ENCODE assay signal across 12 mouse cellular contexts in genomic region chr19:44517996-44518768, GRCm38 (mm10). TPM values are rescaled to one million over a fixed set of nuclear protein-coding genes. Genes with fewer than 3 reads are reported as not detected.
DNase-seq lines count a peak whose midpoint lies in the region; ATAC-seq and TF ChIP-seq lines count a peak whose summit lies in the region.
"Had no signal": no experiment of that assay in that cellular context is flagged by ENCODE, and none has a peak within 500 bp of the region (broad histone marks: within the 10 kb centered on the region; RNA-seq: fewer than 3 reads in every experiment).

No protein-coding gene starts in this region.

- peak; percentile 24; the same call in 1 of the 2 replicates for TF ChIP-seq CTCF in liver, embryonic 14.5 days (IDR thresholded peaks at IDR 0.05; ENCODE audit: low read depth)

- peaks cover 34% of the 10 kb centered on the region for H3K4me1 ChIP-seq in forebrain, embryonic 12.5 days
- H3K4me1 ChIP-seq in forebrain, embryonic 16.5 days (replicated peaks; ENCODE audit: control insufficient read depth, insufficient read depth, low read length): peaks cover 4% of the 10 kb centered on the region
- H3K4me1 ChIP-seq in liver, embryonic 14.5 days (replicated peaks; ENCODE audit: control insufficient read depth in 2 of 2, insufficient read depth in 2 of 2, low read length in 1 of 2): no peaks in the 10 kb centered on the region
- H3K4me1 ChIP-seq in liver, embryonic 12.5 days: no peaks in the 10 kb centered on the region
- H3K4me1 ChIP-seq: megakaryocyte, embryonic 14.5 days had no signal

- H3K4me2 ChIP-seq in forebrain, embryonic 12.5 days: no peak overlapping the region
- no peak overlapping the region for H3K4me2 ChIP-seq in forebrain, embryonic 16.5 days (ENCODE audit: low read length)
- H3K4me2 ChIP-seq in liver, embryonic 14.5 days (ENCODE audit: low read depth): no peak overlapping the region
- no peak overlapping the region for H3K4me2 ChIP-seq in liver, embryonic 12.5 days
- H3K4me2 ChIP-seq: heart, embryonic 15.5 days; limb, embryonic 13.5 days had no signal

- no peak for DNase-seq in liver, embryonic 14.5 days (ENCODE audit: low read depth in 3 of 3, low spot score in 3 of 3)
- peak; percentile 87 for DNase-seq in ZHBTc4 (ENCODE audit: low read depth, low spot score)
- DNase-seq in thymus, adult 18-20 months: peak; percentile 44 to 46
- DNase-seq in frontal cortex, postnatal 10 days (ENCODE audit: low spot score in 2 of 2): no peak
- no peak for DNase-seq in layer of hippocampus, postnatal 25 days (ENCODE audit: extremely low spot score in 1 of 2, low spot score in 1 of 2)

- TF ChIP-seq EP300 in liver, embryonic 14.5 days (IDR thresholded peaks at IDR 0.05; ENCODE audit: low read depth): no peak

- H3K27ac ChIP-seq in forebrain, embryonic 12.5 days: peak overlapping the region; percentile 46; the same call in 1 of the 2 replicates
- no peak overlapping the region for H3K27ac ChIP-seq in forebrain, embryonic 16.5 days (ENCODE audit: low read length)
- no peak overlapping the region for H3K27ac ChIP-seq in liver, embryonic 14.5 days
- no peak overlapping the region for H3K27ac ChIP-seq in liver, embryonic 12.5 days
- H3K27ac ChIP-seq: heart, embryonic 15.5 days; limb, embryonic 13.5 days had no signal

- peaks cover 89% of the 10 kb centered on the region for H3K27me3 ChIP-seq in forebrain, embryonic 12.5 days
- H3K27me3 ChIP-seq in forebrain, embryonic 16.5 days (replicated peaks; ENCODE audit: control insufficient read depth, insufficient read depth, low read length): peaks cover 70% of the 10 kb centered on the region
- peaks cover 18% of the 10 kb centered on the region for H3K27me3 ChIP-seq in liver, embryonic 14.5 days (ENCODE audit: control insufficient read depth, insufficient read depth, low read length)
- H3K27me3 ChIP-seq in liver, embryonic 12.5 days (replicated peaks): peaks cover 62% of the 10 kb centered on the region

- no peak overlapping the region for H3K4me3 ChIP-seq in forebrain, embryonic 12.5 days (replicated peaks)
- no peak overlapping the region for H3K4me3 ChIP-seq in forebrain, embryonic 16.5 days (replicated peaks; ENCODE audit: low read length)
- no peak overlapping the region for H3K4me3 ChIP-seq in liver, embryonic 14.5 days (ENCODE audit: insufficient read depth in 1 of 2, low read depth in 2 of 2, low read length in 2 of 2)
- no peak overlapping the region for H3K4me3 ChIP-seq in liver, embryonic 12.5 days
- H3K4me3 ChIP-seq: heart, embryonic 15.5 days; limb, embryonic 13.5 days; megakaryocyte, embryonic 14.5 days had no signal

- H3K36me3 ChIP-seq in forebrain, embryonic 12.5 days (replicated peaks): no peaks in the 10 kb centered on the region
- no peaks in the 10 kb centered on the region for H3K36me3 ChIP-seq in forebrain, embryonic 16.5 days (ENCODE audit: control insufficient read depth, insufficient read depth)
- no peaks in the 10 kb centered on the region for H3K36me3 ChIP-seq in liver, embryonic 14.5 days (replicated peaks; ENCODE audit: control insufficient read depth, insufficient read depth, low read depth)
- H3K36me3 ChIP-seq in liver, embryonic 12.5 days: no peaks in the 10 kb centered on the region
- H3K36me3 ChIP-seq: heart, embryonic 15.5 days; limb, embryonic 13.5 days had no signal

- WGBS in forebrain, embryonic 12.5 days: 36% methylated on average over 12 of the region's 12 CpGs
- 38% methylated on average over 12 of the region's 12 CpGs for WGBS in forebrain, embryonic 16.5 days
- 55% methylated on average over 12 of the region's 12 CpGs for WGBS in liver, embryonic 14.5 days (ENCODE audit: insufficient replicate concordance)
- 52% methylated on average over 12 of the region's 12 CpGs for WGBS in liver, embryonic 12.5 days (ENCODE audit: insufficient replicate concordance)

- H3K9me3 ChIP-seq in forebrain, embryonic 12.5 days: no peaks in the 10 kb centered on the region
- H3K9me3 ChIP-seq in forebrain, embryonic 16.5 days (ENCODE audit: control insufficient read depth, low read length): no peaks in the 10 kb centered on the region
- H3K9me3 ChIP-seq in liver, embryonic 14.5 days (ENCODE audit: control insufficient read depth, low read length): no peaks in the 10 kb centered on the region
- no peaks in the 10 kb centered on the region for H3K9me3 ChIP-seq in liver, embryonic 12.5 days (replicated peaks)
- H3K9me3 ChIP-seq: heart, embryonic 15.5 days; limb, embryonic 13.5 days; megakaryocyte, embryonic 14.5 days had no signal

- H3K9ac ChIP-seq in forebrain, embryonic 12.5 days: no peak overlapping the region
- no peak overlapping the region for H3K9ac ChIP-seq in forebrain, embryonic 16.5 days (replicated peaks; ENCODE audit: low read depth, low read length)
- H3K9ac ChIP-seq in liver, embryonic 14.5 days (replicated peaks): no peak overlapping the region
- H3K9ac ChIP-seq in liver, embryonic 12.5 days: no peak overlapping the region
- H3K9ac ChIP-seq: heart, embryonic 15.5 days; limb, embryonic 13.5 days had no signal

- no peak for ATAC-seq in forebrain, embryonic 12.5 days (ENCODE audit: low FRiP score)
- no peak for ATAC-seq in forebrain, embryonic 16.5 days
- ATAC-seq in liver, embryonic 14.5 days (ENCODE audit: insufficient read depth): no peak
- no peak for ATAC-seq in liver, embryonic 12.5 days

RNA-seq across cellular contexts. Expression of gene Wnt8b, which starts 24.9 kb away (rescaled TPM):
- polyA plus RNA-seq in forebrain, embryonic 12.5 days (2016; fragmentation: Nextera tagmentation; extraction: Ambion mirVana): 24.4 and 36.8 TPM in 2 replicates
- polyA plus RNA-seq in forebrain, embryonic 16.5 days (2015; fragmentation: Nextera tagmentation; extraction: Ambion mirVana): 1.6 and 2.0 TPM in 2 replicates
- polyA plus RNA-seq in liver, embryonic 14.5 days (2012; rRNA removed): not detected in 2 replicates
- polyA plus RNA-seq in liver, embryonic 14.5 days (2014; fragmentation: Nextera tagmentation; extraction: Ambion mirVana): not detected in 2 replicates
- not detected in 2 replicates for polyA plus RNA-seq in liver, embryonic 12.5 days (2016; fragmentation: Nextera tagmentation; extraction: Ambion mirVana)
- under 1 TPM in 1 of 2 experiments, not detected in 1; 0.09 TPM for total RNA-seq in layer of hippocampus, postnatal 25 days (2021)
- polyA plus RNA-seq: heart, embryonic 15.5 days had no signal

RNA-seq across cellular contexts. Expression of gene Sec31b, which starts 27.5 kb away (rescaled TPM):
- 0.36 and 0.42 TPM in 2 replicates for polyA plus RNA-seq in forebrain, embryonic 12.5 days (2016; fragmentation: Nextera tagmentation; extraction: Ambion mirVana)
- polyA plus RNA-seq in forebrain, embryonic 16.5 days (2015; fragmentation: Nextera tagmentation; extraction: Ambion mirVana): 0.07 and 0.16 TPM in 2 replicates
- 0.46 and 0.48 TPM in 2 replicates for polyA plus RNA-seq in liver, embryonic 14.5 days (2012; rRNA removed)
- polyA plus RNA-seq in liver, embryonic 14.5 days (2014; fragmentation: Nextera tagmentation; extraction: Ambion mirVana): 0.11 and 0.20 TPM in 2 replicates
- 0.36 and 0.38 TPM in 2 replicates for polyA plus RNA-seq in liver, embryonic 12.5 days (2016; fragmentation: Nextera tagmentation; extraction: Ambion mirVana)
- total RNA-seq in layer of hippocampus, postnatal 25 days (2021): under 1 TPM; 0.28 to 0.42 TPM

RNA-seq across cellular contexts. Expression of gene Gm20538, which starts 34.4 kb away (rescaled TPM):
- not detected in 2 replicates for polyA plus RNA-seq in forebrain, embryonic 12.5 days (2016; fragmentation: Nextera tagmentation; extraction: Ambion mirVana)
- polyA plus RNA-seq in forebrain, embryonic 16.5 days (2015; fragmentation: Nextera tagmentation; extraction: Ambion mirVana): not detected in 2 replicates
- polyA plus RNA-seq in liver, embryonic 14.5 days (2012; rRNA removed): not detected in 2 replicates
- polyA plus RNA-seq in liver, embryonic 14.5 days (2014; fragmentation: Nextera tagmentation; extraction: Ambion mirVana): not detected in 2 replicates
- polyA plus RNA-seq in liver, embryonic 12.5 days (2016; fragmentation: Nextera tagmentation; extraction: Ambion mirVana): not detected in 2 replicates
- total RNA-seq in layer of hippocampus, postnatal 25 days (2021): not detected
- polyA plus RNA-seq: heart, embryonic 15.5 days; large intestine, adult 2 months; limb, embryonic 13.5 days had no signal

RNA-seq across cellular contexts. Expression of gene Ndufb8, which starts 37.1 kb away (rescaled TPM):
- 378 and 384 TPM in 2 replicates for polyA plus RNA-seq in forebrain, embryonic 12.5 days (2016; fragmentation: Nextera tagmentation; extraction: Ambion mirVana)
- polyA plus RNA-seq in forebrain, embryonic 16.5 days (2015; fragmentation: Nextera tagmentation; extraction: Ambion mirVana): 376 and 452 TPM in 2 replicates
- polyA plus RNA-seq in liver, embryonic 14.5 days (2012; rRNA removed): 209 and 212 TPM in 2 replicates
- 347 and 349 TPM in 2 replicates for polyA plus RNA-seq in liver, embryonic 14.5 days (2014; fragmentation: Nextera tagmentation; extraction: Ambion mirVana)
- polyA plus RNA-seq in liver, embryonic 12.5 days (2016; fragmentation: Nextera tagmentation; extraction: Ambion mirVana): 381 and 395 TPM in 2 replicates
- 100 to 1,000 TPM; 343 to 371 TPM for total RNA-seq in layer of hippocampus, postnatal 25 days (2021)

RNA-seq across cellular contexts. Expression of gene Hif1an, which starts 44.5 kb away (rescaled TPM):
- 46.5 and 48.9 TPM in 2 replicates for polyA plus RNA-seq in forebrain, embryonic 12.5 days (2016; fragmentation: Nextera tagmentation; extraction: Ambion mirVana)
- polyA plus RNA-seq in forebrain, embryonic 16.5 days (2015; fragmentation: Nextera tagmentation; extraction: Ambion mirVana): 31.6 and 34.8 TPM in 2 replicates
- 5.7 and 6.6 TPM in 2 replicates for polyA plus RNA-seq in liver, embryonic 14.5 days (2012; rRNA removed)
- 6.5 and 7.2 TPM in 2 replicates for polyA plus RNA-seq in liver, embryonic 14.5 days (2014; fragmentation: Nextera tagmentation; extraction: Ambion mirVana)
- 18.0 and 18.3 TPM in 2 replicates for polyA plus RNA-seq in liver, embryonic 12.5 days (2016; fragmentation: Nextera tagmentation; extraction: Ambion mirVana)
- total RNA-seq in layer of hippocampus, postnatal 25 days (2021): 10 to 100 TPM; 29.8 to 30.2 TPM

Comparison
In these comparisons a context has a peak if more than half of its experiments do, and no peak if none do; other contexts are left out.
1. DNase-seq: peak in ZHBTc4 (single experiment) and thymus, adult 18-20 months (2 of 2); none in liver, embryonic 14.5 days (0 of 3), frontal cortex, postnatal 10 days (0 of 2) and layer of hippocampus, postnatal 25 days (0 of 2).